Mouse (Mus musculus): Measurements from ENCODE around the gene Ly6g6d. TPM values are rescaled to one million over a fixed set of nuclear protein-coding genes. Genes with fewer than 3 reads are reported as not detected.
"Not testable (repeated sequence)": the region's sequence is repeated elsewhere in the genome, so short reads cannot be mapped to it uniquely, and the experiment has no call there.

Ly6g6d gene
- 1 to 10 TPM; 1.2 to 2.6 TPM for total RNA-seq (2021)
- long read RNA-seq, experiment 1, partial matches to known transcripts: 0 of 1 reads
- long read RNA-seq, experiment 1, other reads (novel, unspliced or antisense): 0 of 1 reads
- long read RNA-seq, experiment 2, partial matches to known transcripts: 0 of 2 reads
- long read RNA-seq, experiment 2, other reads (novel, unspliced or antisense): 2 of 2 reads

DNA sequence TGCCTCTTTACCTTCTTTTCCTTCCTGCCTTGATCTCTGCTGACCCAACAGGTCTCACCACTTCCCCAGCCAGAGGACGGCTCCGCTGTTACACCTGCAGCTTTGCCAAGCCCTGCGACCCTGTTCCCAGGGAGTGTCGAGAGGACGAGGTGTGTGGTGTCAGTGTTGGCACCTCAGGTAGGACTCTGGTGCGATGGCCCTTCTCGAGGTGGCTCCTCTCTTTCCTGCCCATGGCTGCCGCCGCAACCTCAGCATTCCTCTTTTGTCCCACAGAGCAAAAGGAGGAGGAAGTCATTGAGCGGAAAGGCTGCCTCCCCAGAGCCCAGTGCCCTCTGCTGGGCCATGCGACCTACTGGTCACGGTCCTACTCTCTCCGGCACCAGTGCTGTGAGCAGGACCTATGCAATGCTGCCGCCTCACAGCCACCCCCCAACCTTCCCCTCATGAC, at the start of gene Ly6g6d:
Ly6g6d (minus strand) TSS at position 280 of the 448 bp plus-strand sequence.
- DNase-seq (ENCODE audit: low spot score in 2 of 2): no peak

DNA sequence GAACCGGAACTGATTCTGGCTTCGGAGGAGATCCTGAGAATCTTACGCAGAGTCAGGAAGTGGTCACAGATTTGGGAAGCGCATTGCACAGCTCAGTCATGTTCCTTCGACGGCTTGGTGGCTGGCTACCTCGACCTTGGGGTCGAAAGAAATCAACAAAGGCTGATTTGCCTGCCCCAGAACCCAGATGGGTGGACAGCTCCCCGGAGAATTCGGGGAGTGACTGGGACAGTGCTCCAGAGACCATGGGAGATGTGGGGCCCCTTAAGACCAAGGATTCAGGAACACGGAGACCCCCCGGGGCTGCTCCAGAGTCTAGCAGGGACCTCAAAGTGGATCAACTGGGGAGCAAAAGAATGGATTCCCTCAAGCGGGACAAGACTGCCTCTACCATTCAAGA, 49.2 kb upstream of the Ly6g6d start:
- no peak for DNase-seq (ENCODE audit: low spot score in 2 of 2)

DNA sequence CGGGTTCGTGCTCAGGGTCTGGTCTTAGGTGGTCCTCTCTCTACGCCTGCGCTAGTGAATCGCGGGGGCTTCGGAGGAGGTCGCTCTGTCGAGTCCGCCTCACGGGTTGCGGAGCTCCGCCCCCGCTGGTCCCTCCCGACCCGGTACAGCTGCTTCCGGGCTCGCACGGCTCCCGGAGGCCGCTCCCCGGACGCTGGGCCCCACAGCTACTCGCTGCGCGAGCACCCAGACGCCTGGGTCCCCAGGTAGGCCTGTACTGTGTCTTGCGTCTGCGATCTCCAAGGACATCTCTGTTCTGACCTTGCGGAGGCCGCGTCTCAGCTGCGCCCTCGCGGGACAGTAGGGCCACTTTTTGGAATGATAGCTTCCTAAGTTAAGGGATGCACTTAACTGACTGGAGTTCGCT, 48.3 kb upstream of the Ly6g6d start, which contains the start of gene D17H6S53E:
D17H6S53E (plus strand) TSS at position 168 of the 406 bp plus-strand sequence.
- peak; percentile 68 to 70 for DNase-seq (ENCODE audit: low spot score in 2 of 2)

DNA sequence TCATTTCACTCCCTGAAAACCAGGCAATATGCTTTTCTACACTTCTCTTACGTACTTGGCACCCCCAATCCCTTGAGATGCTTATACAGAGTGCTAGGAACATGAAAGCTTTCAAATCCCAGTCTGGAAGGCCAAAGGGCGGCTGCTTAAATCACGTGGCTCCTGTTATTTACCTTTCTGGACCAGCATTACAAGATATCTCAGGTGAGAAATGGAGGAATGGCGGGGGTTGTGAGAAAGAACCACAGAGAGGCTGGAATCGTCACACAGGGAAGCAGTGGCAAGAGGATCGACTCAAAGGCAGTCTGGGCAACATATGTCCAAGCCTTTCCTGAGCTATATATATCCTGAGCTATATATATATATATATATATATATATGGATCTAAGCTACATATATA, 47.7 kb upstream of the Ly6g6d start:
- DNase-seq (ENCODE audit: low spot score in 2 of 2): no peak

DNA sequence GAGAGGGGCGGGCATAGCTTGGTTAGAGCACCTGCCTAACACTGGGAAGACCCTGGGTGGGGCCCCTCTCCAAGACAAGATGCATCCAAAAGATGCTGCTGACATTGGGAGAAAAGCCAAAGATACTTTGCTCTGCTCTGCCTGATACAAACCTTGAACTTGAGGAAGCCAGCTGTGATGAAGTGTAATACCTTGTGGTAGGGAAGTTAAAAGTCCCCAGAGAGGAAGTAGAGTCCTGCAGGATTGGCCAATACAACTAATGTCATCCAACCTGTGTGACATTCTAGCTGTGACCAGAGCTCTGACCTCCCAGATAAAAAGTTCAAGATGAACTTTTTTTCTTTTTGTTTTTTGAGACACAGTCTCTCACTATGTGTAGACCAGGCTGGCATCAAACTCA, 47.2 kb upstream of the Ly6g6d start:
- no peak for DNase-seq (ENCODE audit: low spot score in 2 of 2)

DNA sequence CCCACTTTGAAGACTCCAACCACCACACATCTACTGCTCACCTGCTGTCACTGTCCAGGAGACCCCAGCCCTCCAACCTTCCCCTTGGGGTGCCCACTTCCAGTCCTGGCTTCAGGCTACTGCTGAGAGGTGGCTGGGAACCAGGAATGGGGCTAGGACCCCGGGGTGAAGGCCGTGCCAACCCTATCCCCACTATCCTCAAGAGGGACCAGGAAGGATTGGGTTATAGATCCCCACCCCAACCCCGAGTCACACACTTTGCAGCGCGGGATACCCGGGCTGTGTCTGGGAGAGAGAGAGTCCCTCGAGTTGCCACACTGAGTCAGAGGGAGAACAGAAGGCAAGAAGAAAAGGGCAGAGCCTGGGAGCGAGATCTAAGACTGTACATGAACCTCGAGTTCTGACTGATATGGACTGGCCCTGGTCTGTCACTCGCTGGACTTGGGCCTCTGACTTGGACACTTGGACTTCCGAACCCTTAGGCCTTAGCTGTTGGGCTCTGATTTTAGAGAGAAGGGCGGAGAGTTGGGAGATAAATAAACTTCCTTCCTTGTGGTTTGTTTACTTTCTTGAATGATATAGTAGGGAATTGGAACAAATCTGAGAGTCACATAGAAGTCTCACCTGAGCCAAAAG, 46.5 kb upstream of the Ly6g6d start:
- not testable (repeated sequence) for DNase-seq (ENCODE audit: low spot score in 2 of 2)

DNA sequence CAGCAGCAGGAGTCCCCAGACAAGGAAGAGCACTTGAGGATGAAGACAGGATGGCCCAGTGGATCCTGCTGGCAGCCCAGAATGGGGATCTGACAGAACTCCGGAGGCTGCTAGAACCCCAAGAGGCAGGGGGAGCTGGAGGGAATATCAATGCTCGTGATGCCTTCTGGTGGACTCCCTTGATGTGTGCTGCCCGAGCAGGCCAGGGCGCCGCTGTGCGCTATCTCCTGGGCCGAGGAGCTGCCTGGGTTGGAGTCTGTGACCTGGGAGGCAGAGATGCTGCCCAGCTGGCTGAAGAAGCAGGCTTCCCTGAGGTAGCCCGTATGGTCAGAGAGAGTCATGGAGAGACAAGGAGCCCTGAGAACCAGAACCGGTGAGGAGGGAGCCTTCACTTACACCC, 45.4 kb upstream of the Ly6g6d start:
- DNase-seq (ENCODE audit: low spot score in 2 of 2): not testable (repeated sequence)

DNA sequence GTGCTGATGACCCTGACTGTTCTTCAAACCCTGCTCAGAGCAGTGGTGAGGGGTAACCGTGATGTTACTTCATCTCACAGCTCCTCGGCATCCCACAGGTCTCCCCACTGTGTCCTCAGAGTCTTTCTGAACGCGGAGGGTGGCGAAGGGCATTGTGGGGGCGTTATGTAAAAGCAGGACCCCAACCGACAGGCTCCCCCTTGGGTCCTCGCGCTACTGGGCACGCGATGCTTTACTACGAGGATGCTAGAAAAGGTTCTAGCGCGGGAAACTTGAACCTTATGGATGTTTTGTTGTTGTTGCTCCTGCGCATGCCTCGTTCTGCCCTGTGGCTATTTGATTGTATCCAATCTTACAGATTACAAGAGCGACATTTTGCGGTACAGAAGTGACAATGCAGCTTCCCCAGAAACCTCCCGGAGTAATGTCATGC, 44.0 kb upstream of the Ly6g6d start, which contains the start of gene Csnk2b:
Csnk2b (minus strand) TSS at position 183 of the 433 bp plus-strand sequence.
- DNase-seq (ENCODE audit: low spot score in 2 of 2): peak in 1 of 2 experiments; percentile 81

DNA sequence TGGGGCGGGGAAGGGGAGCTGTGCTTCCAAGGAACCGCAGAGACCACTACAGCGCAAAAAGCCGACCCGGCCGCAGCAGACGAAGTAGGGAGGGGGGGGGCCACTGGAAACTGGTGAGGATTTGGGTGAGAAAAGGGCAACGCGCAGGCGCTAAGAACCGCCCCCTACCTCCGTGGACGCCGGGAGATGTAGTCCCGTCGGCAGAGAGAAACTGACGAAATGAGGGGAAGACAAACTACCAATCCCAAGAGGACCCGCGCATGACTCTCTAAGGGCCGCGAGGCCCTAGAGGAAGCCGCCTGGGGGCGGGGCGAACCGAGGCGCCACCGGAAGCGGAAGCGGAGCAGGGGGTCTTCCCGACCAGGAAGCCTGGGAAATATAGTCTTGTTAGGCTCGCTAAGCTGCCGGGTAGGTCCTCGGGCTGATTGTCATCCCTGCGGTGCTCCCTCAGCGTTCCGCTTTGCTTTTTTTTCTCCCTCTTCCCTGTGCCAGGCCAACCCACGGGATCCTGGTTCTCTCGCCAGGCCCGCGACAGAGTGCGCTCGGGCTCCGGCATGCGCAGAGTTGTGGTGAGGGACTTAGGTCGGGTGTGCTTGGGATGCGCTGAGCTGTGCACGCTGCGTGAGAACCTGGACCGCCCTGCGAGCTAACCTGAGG, 43.4 kb upstream of the Ly6g6d start, which contains the start of gene Gpank1:
Gpank1 (plus strand) TSS at position 313 of the 657 bp plus-strand sequence.
- DNase-seq (ENCODE audit: low spot score in 2 of 2): peak; percentile 96 to 99

DNA sequence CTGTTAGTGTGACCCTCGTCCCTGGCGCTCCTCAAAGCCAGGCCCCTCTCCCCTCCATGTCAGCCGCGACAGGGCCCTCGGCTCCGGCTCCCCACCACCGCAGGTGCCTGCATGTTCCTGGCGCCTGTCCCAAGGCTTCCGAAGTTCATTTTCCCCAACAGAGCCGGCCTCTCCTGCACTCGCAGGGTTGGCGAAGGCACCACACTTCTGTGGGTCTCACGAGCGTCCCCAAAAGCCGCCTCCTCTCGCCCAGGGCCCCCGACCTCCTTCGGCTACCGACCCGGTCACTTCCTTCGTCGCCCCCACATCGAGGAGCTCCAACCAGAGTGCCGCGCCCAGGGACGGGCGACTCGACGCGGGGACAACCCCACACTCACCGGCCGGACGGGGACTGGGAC, 42.9 kb upstream of the Ly6g6d start:
- DNase-seq (ENCODE audit: low spot score in 2 of 2): peak in 1 of 2 experiments; percentile 17

DNA sequence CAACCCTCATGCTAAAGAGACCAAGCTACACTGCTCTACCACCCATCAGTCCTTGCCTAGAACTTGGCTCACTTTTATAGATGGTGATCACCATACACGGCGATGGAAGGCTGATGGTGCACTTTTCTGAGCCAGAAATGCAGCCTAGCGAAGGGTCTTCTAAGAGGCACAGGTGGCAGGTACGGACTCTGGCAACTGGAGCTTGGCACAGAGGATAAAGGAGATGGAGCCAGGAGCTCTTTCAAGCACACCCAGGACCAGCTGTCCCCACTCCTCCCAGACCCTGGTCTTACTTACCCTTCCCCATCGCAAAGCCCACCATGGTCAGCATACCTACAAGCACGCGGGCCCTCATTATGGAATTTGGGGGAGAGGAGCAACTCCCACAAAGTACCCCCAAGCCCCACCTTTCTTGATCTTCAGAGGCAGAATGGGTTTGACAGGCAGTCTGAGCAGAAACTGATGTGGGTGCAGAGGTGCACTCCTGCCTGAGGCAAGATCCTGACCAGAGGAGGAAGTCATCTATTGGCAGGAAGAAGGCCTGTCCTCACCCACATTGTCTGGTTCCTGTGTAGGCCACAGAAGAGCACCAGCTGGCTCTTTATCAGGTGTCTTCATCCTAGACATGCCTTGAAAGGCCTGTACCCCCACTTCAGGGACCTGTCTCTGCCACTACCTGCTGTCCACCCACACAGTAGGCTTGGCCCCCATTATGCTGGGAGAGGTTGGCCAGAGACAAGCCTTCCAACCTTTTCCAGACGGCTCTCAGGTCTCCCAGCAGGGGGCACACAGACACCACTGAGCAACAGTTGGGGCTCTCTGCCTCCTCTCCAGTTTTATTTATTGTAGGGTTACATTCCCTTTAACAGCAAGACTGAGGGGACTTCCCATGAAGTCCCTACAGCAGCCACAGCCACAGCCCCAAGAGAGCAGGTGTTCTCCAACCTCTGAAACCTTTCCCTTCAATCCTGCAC, 37.5 kb upstream of the Ly6g6d start, which contains the start of gene Ly6g5b:
Ly6g5b (minus strand) TSS at position 383 of the 974 bp plus-strand sequence.
- no peak for DNase-seq (ENCODE audit: low spot score in 2 of 2)

DNA sequence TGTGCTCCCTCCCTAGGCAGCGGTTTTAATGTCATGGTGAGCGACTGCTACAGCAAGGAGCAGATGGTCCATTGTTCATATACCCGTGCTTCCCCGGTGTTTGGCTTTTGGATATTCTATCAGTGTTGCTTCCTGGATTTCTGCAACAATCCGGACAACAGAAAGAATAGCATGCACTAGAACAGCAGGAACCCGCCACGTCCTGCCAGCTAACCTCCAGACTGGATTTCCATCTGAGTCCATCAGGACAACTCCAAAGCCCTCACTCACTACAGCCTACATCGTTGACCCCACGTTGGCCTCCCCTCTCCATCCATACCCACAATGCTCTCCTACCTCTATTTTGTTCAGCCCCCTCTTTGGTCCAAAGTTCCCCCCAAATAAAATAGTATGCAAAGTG, 33.9 kb upstream of the Ly6g6d start:
- DNase-seq (ENCODE audit: low spot score in 2 of 2): no peak

DNA sequence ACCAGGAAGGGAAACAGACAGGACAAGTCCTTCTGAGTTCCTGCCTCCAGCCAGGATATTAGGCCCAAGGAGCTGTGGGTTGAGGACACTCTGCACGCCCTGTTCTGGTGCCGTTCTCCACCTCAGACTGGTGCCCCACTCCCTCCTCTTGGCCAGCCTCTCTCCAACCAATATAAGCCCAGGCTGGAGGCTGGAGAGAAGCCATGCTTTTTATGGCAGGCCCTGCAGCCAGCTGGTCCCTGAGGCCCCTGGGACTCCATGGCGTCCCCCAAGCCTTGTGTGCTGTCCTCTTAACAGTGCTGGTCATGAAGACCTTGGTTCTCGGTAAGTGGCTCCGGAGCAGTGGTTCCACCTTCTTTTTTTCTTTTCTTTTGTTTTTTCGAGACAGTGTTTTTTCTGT, 30.2 kb upstream of the Ly6g6d start, which contains the start of gene Ly6g5c:
Ly6g5c (plus strand) TSS at position 183 of the 400 bp plus-strand sequence.
- DNase-seq (ENCODE audit: low spot score in 2 of 2): no peak

DNA sequence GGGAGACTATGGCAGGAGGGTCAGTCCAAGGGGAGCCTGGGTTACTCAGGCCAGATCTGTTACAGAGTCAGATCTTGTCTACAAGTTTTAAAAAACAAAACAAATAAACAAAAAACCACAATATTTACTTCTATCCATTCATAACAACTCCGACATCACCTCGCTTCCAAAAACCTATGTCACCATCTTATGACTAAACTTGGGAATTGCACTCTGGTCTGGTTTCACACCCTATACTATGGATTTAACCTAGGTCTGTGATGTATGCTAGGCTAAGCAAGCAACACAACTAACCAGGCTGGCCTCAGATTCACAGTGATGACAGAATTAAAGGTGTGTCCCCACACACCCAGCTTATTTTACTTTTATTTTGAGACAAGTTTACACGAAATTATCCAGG, 28.7 kb upstream of the Ly6g6d start:
- no peak for DNase-seq (ENCODE audit: low spot score in 2 of 2)

DNA sequence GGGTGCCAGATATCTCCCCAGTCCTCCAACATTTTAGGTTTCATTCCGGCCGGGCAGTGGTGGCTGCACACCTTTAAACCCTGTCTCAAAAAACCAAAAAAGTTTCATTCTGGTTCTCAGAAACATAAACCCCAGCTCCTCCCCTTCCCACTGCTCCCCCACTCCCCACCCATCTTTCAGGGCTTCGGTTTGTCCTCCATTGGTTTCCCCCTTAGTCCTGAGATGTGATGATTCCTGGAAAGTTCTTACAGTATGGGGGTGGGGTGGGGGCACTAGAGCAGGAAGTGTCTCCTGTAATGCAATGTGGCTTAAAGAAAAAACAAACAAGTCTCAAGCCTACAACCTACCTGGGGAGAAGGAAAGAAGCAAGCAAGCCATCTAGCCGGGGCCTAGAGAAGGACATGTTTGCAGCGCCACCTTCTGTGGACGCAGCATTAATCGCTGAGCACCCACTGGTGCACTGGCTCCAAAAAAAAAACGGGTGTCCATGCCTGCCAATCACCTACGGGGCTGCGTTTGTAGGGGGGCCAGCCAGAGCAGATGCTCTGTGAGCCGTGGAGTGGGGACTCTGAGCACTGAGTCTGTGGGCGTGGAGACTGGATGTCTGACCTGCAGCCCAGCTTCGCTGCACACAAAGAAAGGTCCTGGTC, 28.0 kb upstream of the Ly6g6d start:
- DNase-seq (ENCODE audit: low spot score in 2 of 2): no peak

DNA sequence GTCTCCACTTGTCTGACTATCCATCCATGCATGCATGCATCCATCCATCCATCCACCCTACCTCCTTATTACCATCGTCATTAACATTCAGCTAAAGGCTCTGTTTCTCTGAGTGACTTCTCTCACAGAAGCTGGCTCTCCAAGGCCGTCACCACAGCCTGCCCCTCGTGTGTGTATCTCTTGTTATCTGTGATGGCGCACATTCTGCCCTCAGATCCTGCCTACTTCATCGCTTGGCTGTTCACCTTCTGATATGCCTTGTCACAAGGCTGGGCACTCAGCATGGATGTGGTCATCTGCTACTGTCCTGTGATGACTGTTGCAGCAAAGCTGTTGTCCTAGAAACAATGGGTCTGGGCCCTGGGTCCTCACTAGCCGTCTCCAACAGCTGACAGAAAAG, 26.9 kb upstream of the Ly6g6d start:
- DNase-seq (ENCODE audit: low spot score in 2 of 2): no peak

DNA sequence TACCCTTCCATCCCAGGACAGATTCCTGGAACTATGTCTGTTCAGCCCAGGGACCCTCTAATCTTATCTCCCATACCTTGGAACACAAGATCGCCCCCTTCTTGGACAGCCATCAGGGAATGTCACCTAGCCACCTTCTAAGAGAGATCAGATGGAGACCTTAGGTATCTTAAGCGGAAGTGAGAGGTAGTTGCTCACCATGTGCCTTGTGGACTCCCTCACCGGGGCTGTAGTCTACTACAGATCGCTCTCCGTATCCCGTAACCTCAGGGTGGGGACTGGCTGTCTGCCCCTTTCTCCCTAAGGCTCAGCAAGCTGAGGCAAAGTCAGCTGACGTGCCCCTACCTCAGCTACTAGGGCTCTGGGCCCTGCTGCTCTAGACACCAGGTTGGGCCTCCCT, 26.2 kb upstream of the Ly6g6d start:
- no peak for DNase-seq (ENCODE audit: low spot score in 2 of 2)

DNA sequence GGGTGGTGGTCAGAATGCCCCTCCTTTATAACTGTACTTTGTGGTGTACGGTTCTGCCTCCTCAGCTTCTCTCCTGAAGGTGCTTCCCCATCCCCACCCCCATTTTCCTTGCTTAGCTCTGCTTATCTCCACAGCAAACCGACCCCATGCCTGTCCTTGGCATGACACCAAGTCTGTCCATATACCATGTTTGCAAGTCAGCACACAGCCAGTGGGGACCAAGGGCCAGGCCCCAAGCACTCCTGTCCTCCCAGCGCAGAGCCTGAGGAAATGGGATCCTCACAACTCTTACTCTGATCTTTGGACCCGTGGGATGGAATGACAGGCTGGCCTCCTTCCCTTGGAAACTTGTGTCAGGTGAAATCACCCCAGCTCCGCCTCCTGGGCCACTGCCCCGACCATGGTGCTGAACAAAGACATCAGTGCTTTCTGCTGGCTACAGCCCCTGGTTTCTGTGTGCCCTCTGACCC, 25.4 kb upstream of the Ly6g6d start:
- DNase-seq (ENCODE audit: low spot score in 2 of 2): no peak

DNA sequence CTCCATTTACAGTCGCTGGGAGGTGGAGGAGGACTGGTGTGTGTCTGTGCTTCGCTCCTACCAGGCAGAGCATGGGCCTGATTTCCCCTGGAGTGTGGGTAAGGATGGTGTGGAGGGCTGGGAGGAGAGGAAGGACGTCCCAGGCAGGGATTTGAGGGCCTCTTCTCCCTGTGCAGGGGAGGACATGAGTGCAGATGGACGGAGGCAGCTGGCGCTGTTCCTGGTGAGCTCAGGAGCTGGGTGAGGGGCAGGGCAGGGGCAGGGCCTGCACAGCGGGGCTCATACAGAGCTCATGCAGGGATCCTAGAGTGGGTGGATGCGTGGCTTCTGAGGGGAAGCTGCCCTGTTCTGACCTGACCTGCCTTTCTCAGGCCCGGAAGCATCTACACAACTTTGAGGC, 24.4 kb upstream of the Ly6g6d start:
- DNase-seq (ENCODE audit: low spot score in 2 of 2): no peak

DNA sequence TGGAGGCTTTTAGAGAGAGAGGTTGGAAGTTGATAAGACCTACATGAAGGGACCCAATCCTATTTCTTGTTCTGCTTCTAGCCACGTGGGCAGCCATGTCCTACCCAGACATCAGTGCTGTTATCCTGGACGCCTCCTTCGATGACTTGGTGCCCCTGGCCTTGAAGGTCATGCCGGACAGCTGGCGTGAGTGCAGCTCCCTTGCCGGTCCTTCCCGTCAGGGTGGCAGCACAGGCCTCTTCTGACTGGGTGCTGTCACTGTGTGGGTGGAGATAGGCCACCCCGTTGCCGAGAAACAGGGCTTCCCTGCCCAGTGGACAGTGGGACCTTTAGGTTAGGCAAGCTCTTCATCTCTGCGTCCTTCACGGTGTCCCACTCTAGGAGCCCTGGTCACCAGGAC, 23.3 kb upstream of the Ly6g6d start:
- no peak for DNase-seq (ENCODE audit: low spot score in 2 of 2)

All from layer of hippocampus, postnatal 14 days (tissue).